Mouse (Mus musculus) heart, embryonic 14.5 days (tissue): ENCODE data around the gene Rfpl4. TPM values are rescaled to one million over a fixed set of nuclear protein-coding genes. Genes with fewer than 3 reads are reported as not detected.
A peak's percentile ranks its signal among the peaks of the same experiment; 100 is the strongest.
"Not testable (repeated sequence)": the region's sequence is repeated elsewhere in the genome, so short reads cannot be mapped to it uniquely, and the experiment has no call there.

Source experiments
- ATAC-seq: fragments of 200-750 bp; cut with Nextera tagmentation; 2 replicates; pipeline ENCODE4 v1.8.0; 2017; ENCODE audit warnings: low read depth, moderate TSS enrichment; ENCODE audit not compliant: insufficient number of reproducible peaks, insufficient read depth, low FRiP score
- H3K27ac ChIP-seq, 2 experiments: fragments of 200-500 bp in 1 of 2; fragments of 300-500 bp in 1 of 2; sonication (generic) in 1 of 2; replicated peaks in 1 of 2; 2 replicates each; pipeline ENCODE4 v1.5.1; 2012 to 2014; ENCODE audit warnings: low read depth in 2 of 2, low read length in 2 of 2, control low read depth in 1 of 2, mild to moderate bottlenecking in 1 of 2, mixed read lengths in 1 of 2; ENCODE audit not compliant: control insufficient read depth in 1 of 2, insufficient read depth in 1 of 2
- H3K27me3 ChIP-seq: fragments of 300-500 bp; sonication (generic); 2 replicates; pipeline ENCODE4 v1.6.1; 2014; ENCODE audit warnings: mild to moderate bottlenecking, low read length, control low read depth; ENCODE audit not compliant: control insufficient read depth, insufficient read depth
- H3K36me3 ChIP-seq: fragments of 300-500 bp; sonication (generic); 2 replicates; pipeline ENCODE4 v1.6.1; 2014; ENCODE audit warnings: mild to moderate bottlenecking, control low read depth, low read length, mixed read lengths; ENCODE audit not compliant: control insufficient read depth, insufficient read depth
- H3K4me1 ChIP-seq, 2 experiments: fragments of 200-500 bp in 1 of 2; fragments of 300-500 bp in 1 of 2; sonication (generic) in 1 of 2; 2 replicates each; pipeline ENCODE4 v1.6.1; 2012 to 2014; ENCODE audit warnings: low read length in 2 of 2, control low read depth in 1 of 2, mixed read lengths in 1 of 2; ENCODE audit not compliant: control insufficient read depth in 2 of 2, insufficient read depth in 2 of 2
- H3K4me2 ChIP-seq: fragments of 300-500 bp; sonication (generic); 2 replicates; pipeline ENCODE4 v1.6.1; 2014; ENCODE audit warnings: mild to moderate bottlenecking, low read length
- H3K4me3 ChIP-seq, 2 experiments: fragments of 200-500 bp in 1 of 2; fragments of 300-500 bp in 1 of 2; sonication (generic) in 1 of 2; 2 replicates each; pipeline ENCODE4 v1.5.1; 2012 to 2014; ENCODE audit warnings: low read length in 2 of 2, mild to moderate bottlenecking in 2 of 2, control low read depth in 1 of 2, low read depth in 1 of 2, moderate library complexity in 1 of 2; ENCODE audit not compliant: control insufficient read depth in 1 of 2, insufficient read depth in 1 of 2
- H3K9ac ChIP-seq: fragments of 300-500 bp; sonication (generic); 2 replicates; pipeline ENCODE4 v1.6.1; 2014; ENCODE audit warnings: mild to moderate bottlenecking, low read length
- H3K9me3 ChIP-seq: fragments of 300-500 bp; sonication (generic); 2 replicates; pipeline ENCODE4 v1.6.1; 2016; ENCODE audit warnings: low read length, control low read depth; ENCODE audit not compliant: control insufficient read depth
- WGBS: fragments of 180-500 bp; shearing (Covaris S2); extraction: QIAGEN DNeasy Blood & Tissue Kit; methylation state at CpG from one replicate; pipeline ENCODE4 v1.1.7; 2014; 5-methylcytosine and 5-hydroxymethylcytosine counted together
- polyA plus RNA-seq: library from polyadenylated mRNA; unstranded; fragments of >200 nt; fragmentation: Nextera tagmentation; extraction: Ambion mirVana; gene quantifications from 2 replicates; pipeline ENCODE4 v1.2.1, GENCODE M21; 2014

Rfpl4 gene
- polyA plus RNA-seq, 1 experiment from 2014 or later: not detected

DNA sequence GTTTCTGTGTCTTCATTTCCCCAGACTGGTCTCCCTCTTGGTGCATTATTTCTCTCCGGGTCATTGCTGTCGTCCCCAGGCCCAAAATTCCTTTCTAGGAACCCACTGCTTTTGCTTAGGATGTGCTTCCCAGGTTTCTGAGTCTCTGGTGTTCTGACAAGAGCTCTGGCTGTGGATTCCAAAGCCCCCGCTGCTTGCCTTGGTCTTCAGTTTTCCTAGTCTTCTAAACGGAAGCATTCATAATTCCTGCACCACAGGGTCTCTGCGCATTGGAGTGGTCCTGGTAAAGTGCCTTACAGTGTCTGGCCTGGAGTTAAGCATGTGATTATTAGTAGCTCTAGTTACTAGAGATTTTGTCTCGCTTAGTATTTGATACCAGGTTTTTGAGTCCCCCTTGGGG is 35.9 kb downstream of the Rfpl4 start:
- Histone ChIP-seq H3K4me3 (peak overlapping the region; percentile 88 to 100), H3K4me1 (peaks cover 3 to 22% of the 10 kb centered on the region in 2 experiments; a peak in 3 of 4 replicates), H3K9ac (peak overlapping the region; percentile 99), H3K9me3 (no peaks in the 10 kb centered on the region), H3K27ac (peak overlapping the region; percentile 85 to 96), H3K4me2 (peak overlapping the region; percentile 87), H3K36me3 (peaks cover 70% of the 10 kb centered on the region), H3K27me3 (no peaks in the 10 kb centered on the region)
- 10% methylated on average over 6 of the region's 6 CpGs for WGBS
- ATAC-seq: no peak

DNA sequence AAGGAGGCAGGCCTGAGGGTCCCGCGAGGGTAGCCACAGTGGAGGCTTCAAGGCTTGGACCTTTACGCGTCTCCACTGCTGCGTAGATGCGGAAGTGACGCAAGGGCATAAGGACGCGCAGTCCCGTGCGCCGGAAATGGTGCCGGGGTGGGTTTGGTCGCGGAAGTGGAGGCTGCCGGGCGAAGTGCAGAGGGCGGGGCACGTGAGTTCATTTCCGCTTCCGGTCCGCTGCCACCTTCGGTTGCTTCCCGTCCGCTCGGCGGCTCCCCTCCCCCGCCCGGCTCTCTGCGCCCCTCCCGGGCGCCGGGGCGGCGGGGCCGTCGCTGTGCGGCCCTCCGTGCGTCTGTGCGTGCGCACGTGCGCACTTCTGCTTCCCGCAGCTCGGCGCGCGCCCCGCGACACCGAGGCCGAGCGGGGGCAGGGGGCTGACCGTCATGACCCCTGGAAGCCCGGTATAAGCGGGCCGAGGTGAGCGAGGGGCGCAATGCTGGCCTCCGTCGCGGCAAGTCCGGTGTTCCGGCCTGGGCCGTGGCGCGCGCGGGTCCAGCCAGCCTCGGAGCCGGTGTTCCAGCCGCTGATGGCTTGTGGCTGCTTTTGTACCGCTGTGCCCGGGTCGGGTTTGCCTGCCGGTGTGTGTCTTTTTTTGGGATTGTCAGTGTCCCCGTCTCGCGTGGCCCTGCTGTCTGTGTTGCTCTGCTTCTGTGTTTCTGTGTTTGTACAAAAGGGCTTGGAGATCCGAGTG is 36.6 kb downstream of the Rfpl4 start, which contains the start of gene Epn1:
Gene Epn1, plus strand, starts transcription at position 226 of the 742 bp plus-strand sequence.
- Histone ChIP-seq H3K9ac (peak within 1 kb of the TSS; percentile 99), H3K4me2 (peak within 1 kb of the TSS; percentile 87), H3K4me3 (peak within 1 kb of the TSS; percentile 88 to 100), H3K4me1 (peaks cover 3 to 17% of the 10 kb centered on the region in 2 experiments; a peak in 3 of 4 replicates), H3K36me3 (peaks cover 69% of the 10 kb centered on the region), H3K27ac (peak within 1 kb of the TSS; percentile 85 to 96), H3K9me3 (no peaks in the 10 kb centered on the region), H3K27me3 (no peaks in the 10 kb centered on the region)
- under 1% methylated on average over 79 of the region's 81 CpGs for WGBS
- peak; percentile 86 for ATAC-seq

DNA sequence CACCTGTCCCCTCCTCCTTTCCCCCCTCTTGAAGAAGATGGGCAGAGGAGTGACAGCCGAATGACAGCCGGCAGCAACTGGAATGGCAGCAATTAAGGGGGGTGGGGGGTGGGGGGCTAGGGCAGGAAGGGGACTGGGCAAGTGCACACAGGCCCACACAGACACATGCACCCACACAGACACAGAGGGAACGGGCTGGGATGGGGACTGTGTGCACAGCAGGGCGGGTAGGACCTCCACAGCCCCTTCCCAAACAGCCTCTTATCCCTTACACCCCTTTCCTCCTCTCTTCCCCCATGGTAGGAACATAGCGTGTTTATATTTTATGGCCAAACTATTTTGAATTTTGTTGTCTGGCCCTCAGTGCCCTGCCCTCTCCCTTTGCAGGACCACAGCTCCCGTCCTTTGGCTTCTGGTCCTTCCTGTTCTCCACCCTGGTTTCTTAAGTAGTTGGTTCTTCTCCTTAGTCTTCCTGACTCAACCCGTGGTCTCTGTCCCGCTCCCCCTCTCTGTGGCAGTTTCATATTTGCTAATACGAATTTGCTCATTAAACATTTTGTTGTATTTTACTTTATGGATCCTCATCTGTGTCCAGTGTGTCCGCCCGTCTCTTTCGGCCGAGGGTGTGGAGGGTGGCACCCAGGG is 37.3 kb downstream of the Rfpl4 start:
- H3K9ac ChIP-seq: peak overlapping the region; percentile 99

DNA sequence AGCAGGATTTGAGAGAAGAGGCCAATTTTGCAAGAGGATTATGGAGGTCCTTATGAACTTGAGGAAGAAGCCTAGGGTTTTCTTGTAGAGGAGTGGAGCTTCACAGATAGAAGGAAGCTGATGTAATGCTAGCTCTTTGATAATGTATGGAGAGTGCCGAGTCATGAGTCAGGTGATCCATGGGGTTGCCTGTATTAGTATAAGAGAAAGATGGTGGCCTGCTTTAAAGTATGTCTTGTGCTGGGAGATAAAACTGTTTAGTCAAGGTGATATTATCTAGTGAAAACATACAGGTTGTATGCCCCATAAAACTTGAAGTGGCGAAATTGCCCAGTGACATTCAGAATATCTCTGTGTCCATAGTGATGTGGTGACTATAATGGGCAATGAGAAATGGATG is 39.8 kb downstream of the Rfpl4 start:
- H3K4me1 ChIP-seq: peaks cover 3 to 11% of the 10 kb centered on the region in 2 experiments; a peak in 3 of 4 replicates
- H3K27ac ChIP-seq: no peak overlapping the region
- no peak overlapping the region for H3K9ac ChIP-seq
- H3K9me3 ChIP-seq: no peaks in the 10 kb centered on the region
- H3K4me3 ChIP-seq: no peak overlapping the region
- ATAC-seq: no peak
- peaks cover 72% of the 10 kb centered on the region for H3K36me3 ChIP-seq
- WGBS: 74% methylated on average over 2 of the region's 2 CpGs
- H3K4me2 ChIP-seq: no peak overlapping the region
- no peaks in the 10 kb centered on the region for H3K27me3 ChIP-seq

More for the DNA sequence above, 37.3 kb downstream of the Rfpl4 start:
- not testable (repeated sequence) for ATAC-seq, H3K27me3 ChIP-seq, H3K9me3 ChIP-seq
- Histone ChIP-seq H3K4me2 (peak overlapping the region; percentile 87), H3K36me3 (peaks cover 69% of the 10 kb centered on the region), H3K4me3 (peak overlapping the region; percentile 88 to 100), H3K4me1 (peaks cover 3 to 14% of the 10 kb centered on the region in 2 experiments; a peak in 3 of 4 replicates), H3K27ac (peak overlapping the region; percentile 58 to 96)
- 44% methylated on average over 9 of the region's 13 CpGs for WGBS

DNA sequence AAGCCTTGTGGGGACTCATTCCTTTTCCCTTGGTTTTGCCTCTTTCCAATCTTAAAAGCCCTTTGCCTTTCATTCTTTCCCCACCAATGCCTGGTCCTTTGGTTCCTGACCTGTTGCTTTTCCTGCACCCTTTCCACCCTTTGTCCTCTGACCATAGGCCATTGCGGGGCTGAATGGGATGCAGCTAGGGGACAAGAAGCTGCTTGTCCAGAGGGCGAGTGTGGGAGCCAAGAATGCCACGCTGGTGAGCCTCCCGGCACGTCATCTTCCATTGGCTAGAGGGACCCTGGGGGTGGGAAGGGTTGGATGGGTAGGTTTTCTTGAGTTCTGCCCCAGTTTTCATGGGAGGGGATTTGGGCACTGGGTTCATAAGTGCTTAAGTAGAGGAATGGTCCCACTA is 41.8 kb downstream of the Rfpl4 start:
- ATAC-seq: no peak
- H3K4me2 ChIP-seq: no peak overlapping the region
- no peaks in the 10 kb centered on the region for H3K9me3 ChIP-seq
- WGBS: 96% methylated on average over 5 of the region's 5 CpGs
- no peaks in the 10 kb centered on the region for H3K4me1 ChIP-seq
- H3K27ac ChIP-seq: no peak overlapping the region
- H3K36me3 ChIP-seq: peaks cover 91% of the 10 kb centered on the region
- H3K27me3 ChIP-seq: no peaks in the 10 kb centered on the region
- no peak overlapping the region for H3K9ac ChIP-seq
- H3K4me3 ChIP-seq: no peak overlapping the region

DNA sequence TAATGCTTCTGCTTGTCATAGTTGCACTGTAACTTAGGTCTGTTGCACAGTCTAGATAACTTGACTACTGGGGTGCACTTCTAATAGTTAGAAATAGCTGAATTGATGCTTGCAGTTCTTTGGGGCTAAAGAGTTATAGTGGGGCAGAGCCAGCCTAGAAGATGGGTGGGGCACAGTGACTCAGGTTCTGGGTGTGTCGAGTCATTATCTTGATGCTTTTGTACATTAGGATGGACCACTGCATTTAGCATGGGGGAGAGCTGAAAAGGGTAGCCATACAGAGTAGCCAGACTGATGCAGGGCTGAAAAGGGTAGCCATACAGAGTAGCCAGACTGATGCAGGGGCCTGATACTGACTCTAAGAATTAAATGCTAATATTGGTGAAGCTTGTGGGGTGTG is 43.2 kb downstream of the Rfpl4 start:
- Histone ChIP-seq H3K4me1 (no peaks in the 10 kb centered on the region), H3K9ac (no peak overlapping the region), H3K9me3 (no peaks in the 10 kb centered on the region), H3K4me2 (no peak overlapping the region), H3K4me3 (no peak overlapping the region), H3K36me3 (peaks cover 99% of the 10 kb centered on the region), H3K27me3 (no peaks in the 10 kb centered on the region), H3K27ac (no peak overlapping the region)
- WGBS: 44% methylated on average over 1 of the region's 1 CpGs
- no peak for ATAC-seq

DNA sequence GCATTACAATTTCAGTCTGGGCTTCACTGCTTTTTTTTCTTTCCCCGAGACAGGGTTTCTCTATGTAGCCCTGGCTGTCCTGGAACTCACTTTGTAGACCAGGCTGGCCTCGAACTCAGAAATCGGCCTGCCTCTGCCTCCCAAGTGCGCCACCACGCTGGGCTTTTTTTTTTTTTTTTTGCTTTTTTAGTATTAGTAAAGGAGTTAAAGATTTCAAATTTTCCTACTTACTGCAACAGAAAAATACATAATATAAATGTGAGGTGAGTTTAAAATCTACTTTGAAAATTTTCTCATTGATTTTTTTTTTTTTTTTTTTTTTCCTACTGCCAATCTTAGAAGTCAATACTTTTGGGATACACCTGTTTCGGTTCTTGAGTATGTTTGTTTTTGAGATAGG is 51.9 kb downstream of the Rfpl4 start:
- ATAC-seq: no peak
- Histone ChIP-seq H3K9ac (no peak overlapping the region), H3K4me3 (no peak overlapping the region), H3K9me3 (no peaks in the 10 kb centered on the region), H3K4me1 (peaks cover 3 to 23% of the 10 kb centered on the region in 2 experiments; a peak in 3 of 4 replicates), H3K4me2 (no peak overlapping the region), H3K36me3 (peaks cover 49% of the 10 kb centered on the region), H3K27me3 (no peaks in the 10 kb centered on the region), H3K27ac (no peak overlapping the region)
- 91% methylated on average over 6 of the region's 6 CpGs for WGBS
